Mouse (Mus musculus) inflammation-experienced regulatory T-cells, adult 6 months (primary cell): Measurements from ENCODE around the gene Srp68. TPM values are rescaled to one million over a fixed set of nuclear protein-coding genes. Genes with fewer than 3 reads are reported as not detected.

ENCODE experiments used
- ATAC-seq: one replicate; pipeline ENCODE4 v1.8.0; 2017
- polyA plus RNA-seq, 3 experiments: library from polyadenylated mRNA; unstranded; fragments of 100-300 nt; shearing (Covaris generic); gene quantifications; one replicate each; pipeline ENCODE4 v1.2.1; 2017

Gene Srp68
- polyA plus RNA-seq, 3 experiments from 2014 or later = 40.4 to 44.2 (median 42.3) TPM

DNA sequence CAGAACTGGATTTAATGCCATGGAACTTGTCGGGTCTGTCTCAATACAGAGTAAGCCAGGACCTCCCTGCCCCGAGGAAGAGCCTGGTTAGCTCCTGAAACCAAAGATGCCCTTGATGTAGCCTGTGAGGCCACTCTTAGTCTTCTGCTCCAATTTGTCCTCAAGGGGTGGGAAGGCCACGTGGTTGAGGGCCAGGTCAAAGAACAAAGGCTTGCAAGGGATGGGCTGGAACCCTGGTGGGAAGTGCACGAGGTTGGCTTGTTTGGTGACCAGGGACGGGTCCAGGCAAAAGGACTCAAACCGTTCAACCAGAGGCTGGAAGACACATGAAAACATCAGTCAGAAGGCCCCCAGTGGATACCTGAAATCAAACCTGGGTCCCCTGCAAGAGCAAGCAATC is 28.4 kb downstream of the Srp68 start:
- ATAC-seq = no peak

DNA sequence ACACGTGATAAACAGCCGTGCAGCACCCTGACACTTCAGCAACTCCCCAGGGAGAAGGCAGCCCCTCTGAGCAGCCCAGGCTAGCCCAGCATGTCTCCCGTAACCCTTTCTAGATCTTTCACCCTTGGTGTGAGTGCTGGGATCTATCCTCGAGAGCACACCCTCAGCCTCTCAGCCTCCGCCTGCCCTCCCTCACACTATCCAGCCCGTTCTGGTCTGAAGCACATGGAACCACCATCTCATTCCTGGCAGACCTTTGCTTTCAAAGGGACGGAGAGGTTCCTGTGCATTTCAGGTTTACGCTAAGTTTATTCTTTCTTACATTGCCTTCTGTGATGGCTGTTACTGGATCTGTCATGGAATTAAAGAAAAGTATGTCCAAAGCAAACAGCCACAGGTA is 29.4 kb downstream of the Srp68 start:
- no peak for ATAC-seq

DNA sequence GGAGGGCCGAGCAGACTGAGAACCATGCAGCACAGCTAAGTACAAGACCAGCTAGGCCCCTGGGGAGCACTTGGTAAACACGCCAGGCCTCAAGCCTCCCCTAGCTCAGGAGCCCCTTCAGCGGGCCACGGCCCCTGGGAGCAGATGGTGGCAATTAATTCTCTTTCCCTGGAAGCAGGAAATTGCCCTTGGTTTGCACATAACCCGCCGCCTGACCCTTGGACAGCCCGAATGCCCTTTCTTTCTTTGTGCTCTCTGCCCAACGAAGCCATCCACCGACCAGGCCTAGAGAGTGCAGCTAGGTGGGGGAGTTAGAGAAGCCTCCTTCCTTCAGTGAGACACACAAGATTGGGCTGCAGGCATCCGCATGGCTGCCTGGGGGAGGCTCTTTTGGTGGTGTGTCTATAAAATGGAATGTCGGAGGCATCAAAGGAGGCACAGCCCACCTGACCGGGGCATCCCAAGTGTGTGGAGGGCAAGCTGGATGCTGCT is 32.2 kb downstream of the Srp68 start:
- no peak for ATAC-seq

DNA sequence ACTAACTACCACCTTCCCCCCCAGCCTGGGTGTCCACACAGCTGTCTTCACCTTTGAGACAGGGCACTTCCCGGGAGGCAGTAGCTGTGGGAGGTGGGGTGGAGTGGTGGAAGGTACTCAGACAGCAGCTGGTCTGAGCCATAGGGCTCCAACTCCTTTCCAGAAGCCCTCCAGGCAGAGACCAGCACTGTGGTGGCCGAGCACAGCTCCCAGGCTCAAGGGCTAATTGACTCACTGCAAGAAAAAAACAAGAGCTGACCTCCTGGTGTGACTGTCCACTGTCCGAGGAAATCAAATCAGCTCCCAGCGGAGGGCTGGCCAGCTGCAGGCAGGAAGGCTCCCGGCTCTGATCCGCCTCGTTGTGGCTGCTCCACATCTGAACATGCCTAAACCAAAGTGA is 34.2 kb downstream of the Srp68 start:
- no peak for ATAC-seq

DNA sequence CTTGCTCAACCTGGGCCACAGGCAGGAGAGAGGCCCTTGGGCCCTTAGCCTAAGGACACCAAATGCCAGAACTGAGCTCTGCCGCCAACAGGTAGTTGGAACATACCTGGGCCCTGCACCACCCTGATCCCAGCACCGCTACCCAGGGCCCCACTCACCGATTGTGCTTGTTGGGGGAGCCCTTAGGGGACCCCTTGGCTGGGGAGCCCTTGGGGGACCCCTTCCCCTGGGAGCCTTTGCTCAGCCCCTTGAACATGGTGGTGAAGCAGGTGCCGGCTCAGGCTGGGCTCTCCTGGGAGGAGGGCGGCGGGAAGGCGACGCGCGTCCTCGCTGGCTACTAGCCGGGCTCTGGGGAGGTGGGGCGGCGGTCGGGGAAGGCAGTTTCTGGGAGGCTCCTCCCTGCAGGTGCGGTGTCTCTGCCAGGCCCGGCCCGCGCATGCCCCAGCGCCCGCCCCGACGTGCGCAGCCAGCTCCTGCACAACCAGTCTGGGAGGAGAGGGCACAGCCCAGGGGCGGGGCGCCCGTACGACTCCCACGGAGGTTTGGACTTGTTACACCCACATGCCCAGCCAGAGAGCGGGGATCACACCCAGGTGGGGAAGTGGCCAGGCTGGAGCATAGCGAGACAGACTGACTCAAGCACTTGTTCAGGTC is 36.1 kb downstream of the Srp68 start, which contains the start of gene Evpl:
Evpl (minus strand) TSS at position 336 of the 654 bp plus-strand sequence.
- no peak for ATAC-seq

DNA sequence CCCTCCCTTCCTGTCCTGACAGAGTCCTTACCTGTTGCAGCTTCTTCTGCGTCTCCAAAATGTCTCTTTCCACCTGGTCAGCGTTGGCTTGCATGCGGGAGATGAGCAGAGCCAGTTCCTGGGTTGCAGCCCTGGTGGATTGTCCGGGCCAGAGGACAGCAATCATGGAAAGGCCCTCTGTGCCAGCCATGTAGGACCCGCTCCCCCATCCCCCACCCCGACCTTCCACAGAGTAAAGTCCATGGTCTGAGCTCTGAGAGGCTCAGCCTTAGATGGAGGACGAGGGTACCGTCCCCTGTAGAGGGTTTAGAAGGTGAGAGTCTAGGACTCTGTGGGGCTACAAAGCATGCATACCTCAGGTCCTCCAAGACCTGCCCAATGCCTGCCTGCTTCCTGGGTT is 39.1 kb downstream of the Srp68 start:
- ATAC-seq = no peak

DNA sequence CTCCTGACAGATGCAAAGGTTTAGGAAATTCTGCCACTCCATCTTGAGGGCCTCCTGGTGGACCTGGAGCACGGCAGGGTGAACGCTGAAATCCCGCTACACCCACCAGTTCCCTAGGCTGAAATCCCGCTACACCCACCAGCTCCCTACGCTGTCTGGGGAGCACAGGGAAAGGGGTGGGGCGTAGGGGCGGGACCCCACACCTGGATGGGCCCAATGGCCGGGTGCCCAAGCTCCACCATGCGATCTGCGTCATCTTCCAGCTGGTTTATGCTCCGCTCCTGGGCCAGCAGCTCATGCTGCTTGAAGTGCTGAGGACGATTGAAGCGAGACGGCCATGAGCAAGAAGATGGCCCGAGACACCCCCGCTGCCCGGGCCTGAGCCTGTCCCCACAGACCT is 41.6 kb downstream of the Srp68 start:
- no peak for ATAC-seq

DNA sequence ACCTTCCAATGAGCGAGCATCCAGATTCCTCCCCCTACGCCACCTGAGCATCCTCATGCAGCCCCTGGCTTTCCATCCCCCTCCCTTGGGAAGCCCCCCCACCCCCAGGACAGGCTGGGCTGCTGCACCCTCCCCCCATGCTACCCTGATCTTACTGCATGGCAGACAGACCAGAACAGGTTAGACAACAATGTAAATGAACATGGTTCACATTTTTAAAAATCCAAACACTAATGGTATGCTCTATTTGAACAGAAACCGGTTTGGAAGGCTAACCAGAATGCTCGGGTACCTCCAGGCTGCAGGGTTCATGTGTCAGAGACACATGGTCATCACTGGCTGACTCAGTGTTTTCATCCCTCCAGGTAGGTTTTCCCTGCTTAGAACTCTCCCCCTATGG is 45.3 kb downstream of the Srp68 start:
- no peak for ATAC-seq

DNA sequence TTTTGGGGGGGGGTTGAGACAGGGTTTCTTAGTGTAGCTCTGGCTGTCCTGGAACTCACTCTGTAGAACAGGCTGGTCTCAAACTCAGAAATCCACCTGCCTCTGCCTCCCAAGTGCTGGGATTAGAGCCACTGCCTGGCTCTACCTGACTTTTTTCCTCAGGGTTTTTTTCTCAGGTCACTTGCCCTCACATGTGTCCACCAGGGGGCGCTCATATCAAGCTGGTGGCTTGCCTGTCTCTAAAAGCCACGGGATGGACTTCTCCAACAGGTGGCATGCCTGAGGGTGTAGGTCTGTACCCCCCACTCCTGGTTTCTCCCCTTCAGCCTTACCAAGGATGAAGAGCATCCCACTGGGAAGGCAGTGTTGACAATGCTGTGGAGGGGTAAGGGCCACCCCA is 47.6 kb downstream of the Srp68 start:
- no peak for ATAC-seq

DNA sequence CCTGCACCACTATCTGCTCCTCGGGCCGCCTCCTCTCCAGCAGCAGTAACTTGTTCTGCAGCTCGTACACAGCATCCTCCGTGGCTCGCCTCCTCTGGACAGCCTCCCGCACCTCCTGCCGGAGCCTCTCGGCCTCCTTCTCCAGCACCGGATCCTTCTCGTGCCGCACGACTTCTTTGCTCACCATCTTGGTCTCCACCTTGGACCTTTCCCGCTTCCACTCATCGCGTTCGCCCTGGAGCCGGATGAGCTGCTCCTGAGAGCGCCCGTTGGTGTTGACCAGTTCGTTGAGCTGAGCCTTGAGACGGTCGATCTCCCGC is 51.3 kb downstream of the Srp68 start:
- ATAC-seq = no peak

DNA sequence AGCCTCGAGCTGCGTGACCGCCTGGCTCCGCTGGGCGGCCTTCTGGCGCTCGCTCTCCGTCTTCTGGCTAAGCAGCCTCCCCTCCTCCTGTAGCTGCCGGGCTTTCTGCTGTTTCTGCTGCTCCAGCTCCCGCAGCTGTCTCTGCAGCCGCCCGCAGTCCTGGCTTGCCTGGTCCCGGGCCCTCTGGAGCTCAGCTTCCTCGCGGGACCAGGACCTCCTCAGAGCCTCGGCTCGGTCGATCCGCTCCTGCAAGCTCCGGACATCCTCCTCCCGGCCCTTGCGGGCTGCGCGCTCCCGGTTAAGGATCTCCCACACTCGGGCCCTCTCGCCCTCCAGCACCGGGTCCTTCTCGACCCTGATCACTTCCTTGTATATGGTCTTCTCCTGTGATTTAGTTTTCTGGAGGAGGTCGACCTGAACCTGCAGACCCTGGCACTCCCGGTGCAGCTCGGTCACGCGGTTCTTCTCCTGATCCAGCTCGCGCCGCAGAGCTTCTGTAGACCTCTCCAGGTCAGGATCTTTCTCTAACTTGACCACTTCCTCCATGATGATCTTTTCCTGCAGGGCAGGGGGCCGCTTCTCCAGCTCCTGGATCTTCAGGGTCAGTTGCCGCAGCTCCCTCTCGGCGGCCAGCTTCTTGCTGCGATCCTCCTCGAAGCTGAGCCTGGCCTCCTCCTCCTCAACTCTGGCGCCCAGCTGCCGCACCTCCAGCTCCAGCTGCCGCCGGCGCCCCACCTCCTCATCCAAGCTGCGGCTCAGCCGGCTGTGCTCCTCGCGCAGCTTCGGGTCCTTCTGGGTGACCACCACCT is 51.9 kb downstream of the Srp68 start:
- ATAC-seq = no peak

DNA sequence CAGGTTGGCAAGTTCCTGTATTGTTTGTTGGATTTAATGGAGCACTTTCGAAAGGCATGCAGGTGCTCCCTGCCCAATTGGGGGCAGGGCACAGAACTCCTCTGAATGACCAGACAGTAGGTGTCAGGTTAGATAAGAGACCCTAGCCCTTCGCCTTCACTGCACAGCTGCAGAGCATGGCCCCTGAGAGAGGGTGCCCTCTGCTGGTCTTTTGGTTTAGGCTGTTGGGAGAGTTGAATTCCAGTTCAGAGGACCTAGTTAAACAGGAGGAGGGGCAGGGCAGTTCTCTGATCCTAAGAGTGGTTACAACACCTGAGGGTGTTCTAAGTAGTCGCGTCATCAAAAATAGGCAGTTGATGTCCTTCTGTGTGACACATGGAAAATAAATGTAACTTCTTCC is 54.1 kb downstream of the Srp68 start:
- ATAC-seq = no peak

DNA sequence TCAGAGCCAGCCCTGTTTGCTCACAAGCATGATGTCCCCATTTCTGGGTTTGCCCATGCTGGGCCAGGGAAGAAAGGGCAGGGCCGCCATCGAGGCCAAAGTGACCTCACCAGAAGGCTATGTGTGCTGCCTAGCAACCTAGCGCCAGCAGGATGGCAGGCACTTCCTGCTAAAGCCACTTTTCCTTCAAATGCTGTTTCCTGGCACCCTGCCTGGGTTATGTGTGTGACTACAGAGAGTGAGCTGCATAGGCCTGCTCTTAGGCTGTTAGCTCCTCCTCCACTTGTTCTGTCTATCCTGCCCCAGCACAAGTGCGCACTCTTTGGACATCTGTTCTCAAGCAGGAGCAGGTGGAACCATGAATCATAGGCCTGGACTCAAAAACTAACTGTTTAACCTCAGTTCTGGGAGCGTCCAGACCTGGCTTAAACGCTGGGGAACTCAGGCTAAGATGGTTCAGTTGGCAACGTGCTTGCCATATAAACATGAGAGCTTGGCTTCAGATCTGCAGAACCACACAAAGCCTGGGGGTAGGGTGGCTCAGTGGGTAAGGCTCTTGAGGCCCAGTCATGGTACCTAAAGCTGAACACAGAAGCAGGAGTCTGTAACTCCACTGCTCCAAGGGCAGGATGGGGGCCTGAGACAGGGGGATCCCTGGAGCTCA is 55.1 kb downstream of the Srp68 start:
- no peak for ATAC-seq

DNA sequence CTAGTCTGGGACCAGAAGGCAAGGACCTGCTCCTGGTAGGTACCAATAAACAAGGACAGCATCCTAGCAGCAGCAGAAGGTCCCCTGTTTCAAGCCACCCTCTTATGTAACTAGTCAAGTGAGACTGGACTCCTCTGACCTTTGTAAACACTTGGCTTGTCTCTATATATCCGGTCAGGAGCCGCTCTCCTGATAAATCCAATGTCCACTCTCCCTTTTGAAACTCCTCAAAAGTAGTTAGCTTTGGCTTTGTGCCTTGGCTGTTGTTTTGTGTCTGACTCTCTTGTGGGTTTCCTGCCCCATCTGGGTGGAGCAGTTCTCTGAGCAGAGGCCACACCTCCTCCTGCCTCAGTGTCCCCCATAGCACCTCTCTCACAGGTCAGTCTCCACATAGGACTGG is 55.8 kb downstream of the Srp68 start:
- no peak for ATAC-seq

DNA sequence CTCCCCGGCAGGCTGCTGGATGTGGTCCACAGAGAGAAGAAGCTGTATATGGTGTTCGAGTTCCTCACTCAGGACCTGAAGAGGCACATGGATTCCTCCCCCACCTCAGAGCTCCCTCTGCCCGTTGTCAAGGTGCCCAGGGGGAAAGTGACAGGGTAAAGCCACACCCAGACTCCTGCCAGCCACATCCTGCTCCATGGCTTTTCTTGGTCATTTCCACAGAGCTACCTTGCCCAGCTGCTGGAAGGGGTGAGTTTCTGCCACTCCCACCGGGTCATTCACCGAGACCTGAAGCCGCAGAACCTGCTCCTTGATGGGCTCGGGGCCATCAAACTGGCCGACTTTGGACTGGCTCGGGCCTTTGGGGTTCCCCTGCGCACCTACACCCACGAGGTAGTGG is 57.5 kb downstream of the Srp68 start:
- ATAC-seq = no peak

DNA sequence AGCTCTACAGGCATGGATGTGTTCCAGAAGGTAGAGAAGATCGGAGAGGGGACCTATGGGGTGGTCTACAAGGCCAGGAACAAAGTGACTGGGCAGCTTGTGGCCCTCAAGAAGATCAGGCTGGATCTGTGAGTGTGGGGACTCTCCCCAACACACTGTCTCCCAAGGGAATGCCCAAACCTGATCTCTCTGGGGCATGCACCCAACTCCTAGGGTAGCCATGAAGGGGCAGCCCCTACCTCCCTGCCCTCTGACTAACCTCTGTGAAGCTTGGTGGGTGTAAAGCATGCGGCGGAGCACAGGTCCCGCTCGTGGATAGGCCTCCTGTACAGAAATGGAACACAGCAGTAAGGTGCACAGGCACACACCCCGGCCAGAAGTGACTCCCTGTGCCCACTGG is 58.0 kb downstream of the Srp68 start:
- ATAC-seq = no peak

DNA sequence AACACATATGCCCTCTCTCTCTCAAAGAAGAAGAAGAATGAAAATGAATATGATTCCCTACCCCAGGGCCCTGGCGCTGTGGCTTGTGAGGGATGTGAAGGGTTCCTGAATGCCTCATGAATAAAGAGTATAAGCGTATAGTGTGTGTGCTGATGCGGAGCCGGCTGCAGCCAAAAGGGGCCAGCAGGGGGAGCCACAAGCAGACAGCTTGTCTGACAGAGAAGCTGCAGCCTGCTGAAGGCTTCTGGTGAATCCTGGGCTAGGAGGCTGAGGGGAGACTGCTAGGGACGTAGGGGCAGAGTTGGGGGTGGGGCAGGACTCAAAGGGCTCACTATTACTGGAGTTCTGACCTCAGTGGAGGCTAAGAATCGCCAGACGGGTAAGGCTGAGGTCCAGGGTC is 58.8 kb downstream of the Srp68 start:
- ATAC-seq = no peak

DNA sequence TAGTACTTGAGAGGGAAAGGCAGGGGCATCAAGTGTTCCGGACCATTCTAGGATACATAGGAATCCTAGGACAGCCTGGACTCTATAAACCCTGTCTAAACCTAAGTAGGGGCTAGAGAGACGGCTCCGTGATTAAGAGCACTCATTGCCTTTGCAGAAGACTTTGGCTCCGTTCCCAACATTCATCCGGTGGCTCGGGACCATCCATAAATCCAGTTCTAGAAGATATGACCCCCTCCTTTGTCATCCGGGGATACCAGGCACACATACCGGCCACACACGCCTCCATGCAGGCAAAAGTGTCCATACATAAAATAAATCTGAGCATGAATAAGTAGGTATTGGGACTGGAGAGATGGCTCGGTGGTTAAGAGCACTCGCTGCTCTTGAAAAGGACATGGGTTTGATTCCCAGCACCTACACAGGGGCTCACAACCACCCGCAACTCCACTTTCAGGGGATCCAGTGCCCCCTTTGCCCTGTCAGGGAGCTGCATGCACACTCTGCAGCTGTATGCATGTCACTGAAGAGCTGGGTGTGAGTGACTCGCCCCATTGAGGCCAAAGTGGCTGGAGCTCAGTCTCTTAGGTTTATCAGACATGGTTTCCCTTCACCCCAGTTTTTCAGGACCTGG is 60.0 kb downstream of the Srp68 start:
- no peak for ATAC-seq

DNA sequence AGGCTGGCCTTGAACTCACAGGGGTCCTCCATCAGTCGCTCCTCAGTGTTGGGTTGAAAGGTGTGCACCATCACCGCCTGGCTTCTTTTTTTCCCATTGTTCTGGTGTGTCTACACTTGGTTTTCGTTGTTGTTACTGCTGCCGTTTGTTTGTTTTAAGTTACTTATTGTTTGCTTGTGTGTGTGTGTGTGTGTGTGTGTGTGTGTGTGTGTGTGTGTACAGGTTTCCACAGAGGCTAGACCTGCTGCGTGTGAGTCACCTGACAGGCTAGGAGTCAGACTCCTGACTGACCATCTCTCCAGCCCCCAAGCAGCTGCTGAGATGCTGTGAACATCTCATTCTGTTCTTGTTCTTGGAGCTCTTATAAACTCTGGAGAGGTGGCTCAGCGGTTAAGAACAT is 61.2 kb downstream of the Srp68 start:
- no peak for ATAC-seq

DNA sequence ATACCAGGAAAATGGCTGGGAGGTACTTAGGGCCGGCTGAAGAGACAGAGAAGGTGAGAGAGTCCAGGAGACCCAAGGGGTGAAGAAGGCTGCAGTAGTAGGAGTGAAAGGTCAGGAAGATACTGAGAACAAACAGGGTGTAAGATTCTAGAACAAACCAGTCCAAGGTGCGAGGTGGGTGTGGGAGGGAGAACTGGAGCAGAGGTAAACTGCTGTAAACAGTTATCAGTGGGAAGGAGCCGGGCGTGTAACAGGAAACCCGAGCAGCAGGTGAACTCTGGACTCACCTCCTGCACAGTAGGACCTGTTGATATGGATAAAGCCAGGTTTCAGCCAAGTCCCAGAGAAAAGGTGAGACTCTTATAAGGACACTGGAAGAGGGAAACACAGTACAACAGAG is 63.3 kb downstream of the Srp68 start:
- no peak for ATAC-seq

DNA sequence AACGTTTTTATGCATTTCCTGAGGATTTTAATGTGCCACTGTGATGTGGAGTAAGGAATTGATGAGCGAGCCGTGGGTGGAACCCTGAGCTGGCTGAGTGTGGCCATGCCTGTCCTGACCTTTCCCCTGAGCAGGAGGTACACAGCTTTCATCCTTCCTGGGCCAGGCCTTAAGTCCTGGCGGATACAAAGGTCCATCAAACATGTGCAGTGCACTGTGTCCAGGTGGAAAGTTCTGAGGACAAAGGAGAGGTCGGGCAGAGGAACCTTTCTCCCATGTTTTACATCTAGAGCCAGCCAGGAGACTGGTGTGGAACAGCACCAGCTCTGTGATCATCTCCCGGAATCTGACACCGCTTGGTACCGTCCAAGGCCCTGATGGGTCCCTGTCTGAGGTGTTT is 64.8 kb downstream of the Srp68 start:
- no peak for ATAC-seq

DNA sequence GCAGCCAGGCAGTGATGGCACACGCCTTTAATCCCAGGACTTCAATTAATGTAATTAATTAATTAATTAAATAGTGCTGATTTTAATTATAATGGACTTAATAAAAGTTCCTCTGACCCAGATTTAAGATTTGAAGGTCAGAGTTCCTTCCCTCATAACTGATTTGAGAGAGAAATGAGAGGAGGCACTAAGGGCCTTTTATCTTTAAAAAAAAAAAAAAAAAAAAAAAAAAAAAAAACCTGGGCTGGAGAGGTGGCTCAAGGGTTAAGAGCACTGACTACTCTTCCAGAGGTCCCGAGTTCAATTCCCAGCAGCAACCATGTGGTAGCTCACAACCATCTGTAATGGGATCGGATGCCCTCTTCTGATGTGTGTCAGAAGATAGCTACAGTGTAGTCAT is 65.4 kb downstream of the Srp68 start:
- no peak for ATAC-seq

DNA sequence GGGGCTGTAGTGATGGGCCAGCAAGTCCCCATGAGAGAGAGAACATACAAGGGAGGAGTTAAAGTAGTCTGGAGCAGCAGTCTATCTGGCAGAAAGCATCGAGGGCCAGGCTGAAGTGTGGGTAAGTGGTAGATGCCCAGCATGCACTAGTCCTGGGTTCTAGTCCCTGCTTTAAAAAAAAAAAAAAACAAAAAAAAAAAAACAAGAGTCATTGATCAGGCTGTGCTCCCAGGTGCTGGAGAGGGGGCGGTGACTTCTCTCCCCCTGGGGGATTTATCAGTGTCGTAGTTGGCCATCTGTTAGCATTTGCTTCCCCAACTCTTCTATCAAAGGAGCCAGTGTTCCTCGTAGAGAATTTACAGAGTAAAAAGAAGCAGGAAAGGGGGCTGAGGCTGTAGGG is 67.3 kb downstream of the Srp68 start:
- ATAC-seq = no peak

DNA sequence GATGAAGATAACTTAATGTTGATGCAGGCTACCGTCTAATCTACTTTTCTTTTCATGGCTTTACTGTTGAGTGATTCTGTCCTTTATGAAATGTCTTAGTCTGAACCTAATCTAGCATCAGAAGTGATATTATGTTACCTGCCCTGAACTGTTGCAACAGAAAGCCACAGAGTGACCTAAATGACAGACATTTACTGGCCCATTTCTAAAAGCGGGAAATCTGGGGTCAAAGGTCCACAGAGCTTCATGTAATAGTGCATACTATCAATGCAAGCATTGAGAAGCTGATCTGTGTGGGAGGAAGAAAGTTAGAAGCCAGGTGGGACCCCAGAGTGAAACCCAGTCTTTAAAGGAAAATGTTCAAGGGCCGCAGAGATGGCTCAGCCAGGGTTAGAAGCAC is 70.9 kb downstream of the Srp68 start:
- no peak for ATAC-seq
